Mouse (Mus musculus) embryonic facial prominence, embryonic 15.5 days (tissue): ENCODE results near the gene Tcfl5. TPM values are rescaled to one million over a fixed set of nuclear protein-coding genes. Genes with fewer than 3 reads are reported as not detected.

ENCODE experiments used
- ATAC-seq: fragments of 200-750 bp; cut with Nextera tagmentation; 2 replicates; pipeline ENCODE4 v1.8.0; 2017; ENCODE audit warnings: low read depth, moderate TSS enrichment; ENCODE audit not compliant: insufficient number of reproducible peaks, low FRiP score, low TSS enrichment
- H3K27ac ChIP-seq: fragments of 300-500 bp; sonication (generic); replicated peaks from 2 replicates; pipeline ENCODE4 v1.5.1; 2015; ENCODE audit warnings: mild to moderate bottlenecking, inconsistent platforms
- H3K27me3 ChIP-seq: fragments of 300-500 bp; sonication (generic); 2 replicates; pipeline ENCODE4 v1.6.1; 2015; ENCODE audit warnings: inconsistent platforms
- H3K36me3 ChIP-seq: fragments of 300-500 bp; sonication (generic); 2 replicates; pipeline ENCODE4 v1.6.1; 2015; ENCODE audit warnings: mild to moderate bottlenecking, inconsistent platforms
- H3K4me1 ChIP-seq: fragments of 300-500 bp; sonication (generic); 2 replicates; pipeline ENCODE4 v1.6.1; 2015; ENCODE audit warnings: inconsistent platforms
- H3K4me2 ChIP-seq: fragments of 300-500 bp; sonication (generic); replicated peaks from 2 replicates; pipeline ENCODE4 v1.6.1; 2015; ENCODE audit warnings: mild to moderate bottlenecking, inconsistent platforms
- H3K4me3 ChIP-seq: fragments of 300-500 bp; sonication (generic); replicated peaks from 2 replicates; pipeline ENCODE4 v1.5.1; 2015; ENCODE audit warnings: mild to moderate bottlenecking, inconsistent platforms
- H3K9ac ChIP-seq: fragments of 300-500 bp; sonication (generic); 2 replicates; pipeline ENCODE4 v1.6.1; 2015; ENCODE audit warnings: inconsistent platforms
- H3K9me3 ChIP-seq: fragments of 300-500 bp; sonication (generic); replicated peaks from 2 replicates; pipeline ENCODE4 v1.6.1; 2016; ENCODE audit warnings: inconsistent platforms
- WGBS: fragments of 180-500 bp; shearing (Covaris S2); methylation state at CpG from one replicate; pipeline ENCODE4 v1.1.7; 2015; 5-methylcytosine and 5-hydroxymethylcytosine counted together
- polyA plus RNA-seq: library from polyadenylated mRNA; unstranded; fragments of >200 nt; fragmentation: Nextera tagmentation; extraction: Ambion mirVana; gene quantifications from 2 replicates; pipeline ENCODE4 v1.2.1, GENCODE M21; 2015

Gene Tcfl5
- polyA plus RNA-seq, 1 experiment from 2014 or later, result 0.24 TPM

GRCm38 (mm10) chr2:180657394-180658013 lies 15.0 kb upstream of the Tcfl5 start:
- H3K9ac ChIP-seq, result no peak overlapping the region
- peaks cover 8% of the 10 kb centered on the region for H3K4me1 ChIP-seq
- 0 out of 2 replicates have a peak, but pooled peaks cover 3% of the 10 kb centered on the region for H3K27me3 ChIP-seq
- H3K9me3 ChIP-seq, result no peaks in the 10 kb centered on the region
- no peak for ATAC-seq
- no peak overlapping the region for H3K4me3 ChIP-seq
- H3K27ac ChIP-seq, result no peak overlapping the region
- H3K4me2 ChIP-seq, result no peak overlapping the region
- H3K36me3 ChIP-seq, result peaks cover 14% of the 10 kb centered on the region; the same call in 1 of the 2 replicates
- WGBS, result 75% methylated on average over 4 of the region's 4 CpGs

GRCm38 (mm10) chr2:180655150-180655549 lies 12.6 kb upstream of the Tcfl5 start:
- H3K36me3 ChIP-seq, result no peaks in the 10 kb centered on the region
- ATAC-seq, result no peak
- no peaks in the 10 kb centered on the region for H3K9me3 ChIP-seq
- peaks cover 8% of the 10 kb centered on the region for H3K4me1 ChIP-seq
- no peak overlapping the region for H3K4me3 ChIP-seq
- no peak overlapping the region for H3K27ac ChIP-seq
- H3K27me3 ChIP-seq, result no peaks in the 10 kb centered on the region
- H3K9ac ChIP-seq, result no peak overlapping the region
- no peak overlapping the region for H3K4me2 ChIP-seq
- WGBS, result 59% methylated on average over 6 of the region's 6 CpGs

GRCm38 (mm10) chr2:180654666-180655065 lies 12.2 kb upstream of the Tcfl5 start:
- WGBS, result 81% methylated on average over 7 of the region's 7 CpGs
- no peak for ATAC-seq
- Histone ChIP-seq H3K4me2 (no peak overlapping the region), H3K27ac (no peak overlapping the region), H3K36me3 (no peaks in the 10 kb centered on the region), H3K27me3 (no peaks in the 10 kb centered on the region), H3K4me1 (peaks cover 6% of the 10 kb centered on the region), H3K9ac (no peak overlapping the region), H3K9me3 (no peaks in the 10 kb centered on the region), H3K4me3 (no peak overlapping the region)

- no peak overlapping the region for H3K4me3 ChIP-seq
- no peaks in the 10 kb centered on the region for H3K36me3 ChIP-seq
- ATAC-seq, result no peak
- H3K27ac ChIP-seq, result no peak overlapping the region
- H3K27me3 ChIP-seq, result peaks cover 35% of the 10 kb centered on the region
- peaks cover 4% of the 10 kb centered on the region; the same call in 1 of the 2 replicates for H3K4me1 ChIP-seq
- no peak overlapping the region for H3K9ac ChIP-seq
- H3K9me3 ChIP-seq, result peaks cover 17% of the 10 kb centered on the region
- no peak overlapping the region for H3K4me2 ChIP-seq
Observed at GRCm38 (mm10) chr2:180646841-180647240, 4.3 kb upstream of the Tcfl5 start.

GRCm38 (mm10) chr2:180643626-180644025 lies 1.1 kb upstream of the Tcfl5 start:
- no peaks in the 10 kb centered on the region for H3K36me3 ChIP-seq
- no peak for ATAC-seq
- peaks cover 60% of the 10 kb centered on the region for H3K27me3 ChIP-seq
- no peak overlapping the region for H3K9ac ChIP-seq
- H3K4me2 ChIP-seq, result no peak overlapping the region
- H3K4me3 ChIP-seq, result no peak overlapping the region
- H3K9me3 ChIP-seq, result peaks cover 17% of the 10 kb centered on the region
- no peak overlapping the region for H3K27ac ChIP-seq
- peaks cover 8% of the 10 kb centered on the region; the same call in 1 of the 2 replicates for H3K4me1 ChIP-seq

GRCm38 (mm10) chr2:180641576-180642554 lies 643 bp downstream of the Tcfl5 start:
- Histone ChIP-seq H3K4me1 (peaks cover 8% of the 10 kb centered on the region; the same call in 1 of the 2 replicates), H3K4me2 (peak overlapping the region; percentile 56), H3K9me3 (peaks cover 17% of the 10 kb centered on the region), H3K27me3 (peaks cover 56% of the 10 kb centered on the region), H3K9ac (no peak overlapping the region), H3K36me3 (no peaks in the 10 kb centered on the region), H3K4me3 (peak overlapping the region; percentile 44), H3K27ac (no peak overlapping the region)
- ATAC-seq, result peak; percentile 77
- 3% methylated on average over 107 of the region's 112 CpGs for WGBS

- H3K4me3 ChIP-seq, result no peak overlapping the region
- H3K4me2 ChIP-seq, result no peak overlapping the region
- H3K36me3 ChIP-seq, result no peaks in the 10 kb centered on the region
- no peak overlapping the region for H3K9ac ChIP-seq
- H3K4me1 ChIP-seq, result no peaks in the 10 kb centered on the region
- no peak overlapping the region for H3K27ac ChIP-seq
- no peaks in the 10 kb centered on the region for H3K27me3 ChIP-seq
- H3K9me3 ChIP-seq, result no peaks in the 10 kb centered on the region
- ATAC-seq, result peak; percentile 59; the same call in 1 of the 2 replicates
- WGBS, result 57% methylated on average over 2 of the region's 2 CpGs
Observed at GRCm38 (mm10) chr2:180611882-180612281, 30.6 kb downstream of the Tcfl5 start.

GRCm38 (mm10) chr2:180610283-180610682 lies 32.2 kb downstream of the Tcfl5 start:
- Histone ChIP-seq H3K27me3 (no peaks in the 10 kb centered on the region), H3K4me2 (no peak overlapping the region), H3K9ac (no peak overlapping the region), H3K4me3 (no peak overlapping the region), H3K9me3 (no peaks in the 10 kb centered on the region), H3K36me3 (no peaks in the 10 kb centered on the region), H3K4me1 (no peaks in the 10 kb centered on the region), H3K27ac (no peak overlapping the region)
- 79% methylated on average over 4 of the region's 4 CpGs for WGBS
- no peak for ATAC-seq

- Histone ChIP-seq H3K27ac (no peak overlapping the region), H3K4me1 (peaks cover 8% of the 10 kb centered on the region; the same call in 1 of the 2 replicates), H3K4me3 (no peak overlapping the region), H3K9ac (no peak overlapping the region), H3K36me3 (no peaks in the 10 kb centered on the region), H3K9me3 (no peaks in the 10 kb centered on the region), H3K4me2 (no peak overlapping the region), H3K27me3 (no peaks in the 10 kb centered on the region)
- ATAC-seq, result peak; percentile 21; the same call in 1 of the 2 replicates
- WGBS, result 49% methylated on average over 6 of the region's 6 CpGs
Observed at GRCm38 (mm10) chr2:180604781-180605180, 37.7 kb downstream of the Tcfl5 start.

- peaks cover under 1% of the 10 kb centered on the region; the same call in 1 of the 2 replicates for H3K36me3 ChIP-seq
- 10% methylated on average over 9 of the region's 9 CpGs for WGBS
- ATAC-seq, result no peak
- no peak overlapping the region for H3K9ac ChIP-seq
- H3K27ac ChIP-seq, result peak overlapping the region; percentile 53; the same call in 1 of the 2 replicates
- peaks cover 20% of the 10 kb centered on the region for H3K4me1 ChIP-seq
- H3K27me3 ChIP-seq, result peaks cover 19% of the 10 kb centered on the region
- no peaks in the 10 kb centered on the region for H3K9me3 ChIP-seq
- H3K4me3 ChIP-seq, result no peak overlapping the region
- H3K4me2 ChIP-seq, result peak overlapping the region; percentile 19; the same call in 1 of the 2 replicates
Observed at GRCm38 (mm10) chr2:180600569-180601021, 41.9 kb downstream of the Tcfl5 start.

GRCm38 (mm10) chr2:180598157-180598705 lies 44.3 kb downstream of the Tcfl5 start:
- Histone ChIP-seq H3K27ac (no peak overlapping the region; the same call in 1 of the 2 replicates), H3K36me3 (peaks cover 24% of the 10 kb centered on the region), H3K4me1 (peaks cover 12% of the 10 kb centered on the region), H3K27me3 (peaks cover 19% of the 10 kb centered on the region), H3K9me3 (no peaks in the 10 kb centered on the region), H3K4me2 (peak overlapping the region; percentile 54), H3K4me3 (peak overlapping the region; percentile 40), H3K9ac (peak overlapping the region; percentile 7; the same call in 1 of the 2 replicates)
- 0 out of 2 replicates have a peak, but pooled peaks have one; percentile 56 for ATAC-seq
- 3% methylated on average over 41 of the region's 41 CpGs for WGBS
